Mouse (Mus musculus) fibroblast of lung, adult 2 months (primary cell): ENCODE data around the gene Tacstd2.
"Not testable (repeated sequence)": the region's sequence is repeated elsewhere in the genome, so short reads cannot be mapped to it uniquely, and the experiment has no call there.

ENCODE experiments used
- DNase-seq: peaks from one replicate; pipeline ENCODE4 v3.0.0-alpha.2; 2011; ENCODE audit warnings: low read depth

Tacstd2 gene

GRCm38 (mm10) chr6:67535777-67536054, at the start of gene Tacstd2:
Gene Tacstd2, minus strand, starts transcription at chr6:67535796.
- DNase-seq = no peak

DNA sequence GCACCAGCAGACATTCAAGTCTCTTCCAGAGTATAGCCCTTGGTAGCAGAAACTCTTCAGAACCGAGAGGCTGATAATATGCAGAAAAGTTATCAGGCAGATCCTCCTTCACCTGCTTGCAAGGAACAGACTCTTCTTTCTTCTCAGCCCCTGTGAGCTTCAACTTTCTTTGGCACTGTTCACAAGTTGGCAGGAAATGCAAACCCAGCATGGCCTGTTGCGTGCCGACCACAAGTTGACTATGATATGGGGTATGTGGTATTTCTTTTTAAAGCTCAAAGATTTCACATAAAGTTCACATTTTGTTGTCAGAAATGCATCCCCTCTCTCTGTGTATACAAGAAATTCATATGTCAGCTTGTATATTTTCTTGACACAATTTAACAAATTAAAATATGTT, 30.7 kb upstream of the Tacstd2 start:
- no peak for DNase-seq

- no peak for DNase-seq
These were observed 19.8 kb upstream of the Tacstd2 start for GRCm38 (mm10) chr6:67555376-67555775.

GRCm38 (mm10) chr6:67549550-67549949, 14.0 kb upstream of the Tacstd2 start:
- no peak for DNase-seq

- DNase-seq = no peak
These were observed 405 bp downstream of the Tacstd2 start for GRCm38 (mm10) chr6:67535005-67535776.

DNA sequence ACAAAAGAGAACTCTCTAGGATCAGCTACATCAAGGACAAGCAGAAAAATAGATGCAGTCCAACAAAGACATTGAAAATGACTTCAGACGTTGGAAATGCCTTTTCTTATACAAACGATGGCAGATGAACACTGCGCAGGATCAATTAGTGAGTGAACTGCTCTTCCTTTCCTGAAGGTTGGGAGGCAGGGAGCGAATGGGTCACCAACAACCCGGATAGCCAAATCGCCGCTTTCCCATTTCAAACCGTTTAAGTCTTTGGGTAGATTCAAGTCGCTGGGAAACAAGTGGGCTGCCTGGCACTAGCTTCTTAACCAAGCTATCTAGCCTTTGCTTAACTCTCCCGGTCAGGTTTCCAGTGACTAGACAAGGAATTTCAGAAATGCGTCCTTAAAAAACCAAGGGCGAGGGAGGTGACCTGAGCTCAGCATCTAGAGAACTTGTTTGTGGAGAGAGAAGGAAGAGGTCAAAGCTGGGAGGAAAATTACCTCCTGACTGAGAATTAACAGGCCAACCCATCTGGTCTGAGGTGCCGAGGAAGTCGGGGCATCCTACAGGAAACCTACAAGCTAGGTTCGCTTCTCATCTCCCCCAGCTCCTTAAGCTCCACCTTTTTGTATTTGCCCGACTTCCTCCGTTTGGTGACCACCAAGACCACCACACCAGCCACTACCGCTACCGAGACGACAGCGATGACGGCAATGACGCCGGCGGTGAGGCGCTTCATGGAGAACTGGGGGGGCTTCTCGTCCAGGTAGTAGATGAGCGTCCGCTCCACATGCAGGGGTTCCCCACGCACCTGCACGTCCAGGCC, 1.2 kb downstream of the Tacstd2 start:
- DNase-seq = no peak

DNA sequence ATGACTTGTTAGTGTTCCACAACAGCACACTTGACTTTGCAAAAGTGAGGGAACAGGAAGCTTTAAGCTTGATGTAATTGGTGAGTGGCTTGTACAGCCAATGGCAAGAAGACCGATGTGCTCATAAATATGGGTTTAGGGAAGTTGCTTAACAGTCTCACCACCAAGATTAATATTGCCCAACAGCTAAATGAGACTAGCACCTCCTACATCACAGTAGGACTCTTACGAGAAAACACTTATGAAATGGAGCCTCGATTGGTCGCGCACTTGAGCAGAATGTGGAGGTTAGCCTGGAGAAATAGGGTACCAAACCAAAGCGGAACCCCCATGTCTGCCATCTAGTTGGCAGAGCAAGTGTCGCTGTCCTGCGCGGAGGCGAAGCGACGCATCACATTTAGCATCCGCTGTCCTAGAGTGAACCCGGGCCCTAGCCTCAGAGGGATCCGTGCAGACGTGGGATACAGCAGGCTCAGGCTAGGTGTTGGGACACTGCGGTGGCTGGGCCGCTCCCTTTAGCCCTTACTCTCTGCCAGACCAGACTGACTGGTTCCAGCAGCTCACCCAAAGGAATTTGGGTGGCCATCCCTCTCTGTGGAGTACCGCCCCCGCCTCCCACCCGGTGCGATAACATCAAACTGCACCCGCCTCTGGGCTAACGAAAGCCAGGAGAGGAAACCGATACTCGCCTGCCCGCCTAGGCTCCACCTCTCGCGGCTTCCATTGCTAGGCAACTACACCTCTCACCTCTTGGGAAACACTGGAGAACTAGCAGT, 2.7 kb downstream of the Tacstd2 start:
- DNase-seq = no peak

DNA sequence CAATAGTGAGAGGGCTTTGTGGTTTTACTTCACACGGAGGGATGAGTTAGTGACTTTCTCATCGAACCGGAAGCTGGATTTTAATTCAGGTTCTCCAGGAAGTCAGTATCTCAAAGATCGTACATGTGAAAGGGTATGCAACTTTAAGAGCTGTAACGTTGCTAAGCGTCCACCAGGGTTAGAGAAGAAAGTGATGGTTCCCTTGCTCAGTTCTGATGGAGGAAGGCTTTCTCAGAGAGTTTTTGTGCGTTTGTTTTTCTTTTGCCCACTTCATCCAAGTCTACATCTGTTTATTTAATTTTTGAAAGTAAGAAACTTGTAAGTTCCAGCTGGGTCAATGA, 3.8 kb downstream of the Tacstd2 start:
- DNase-seq = no peak

- DNase-seq = no peak
These were observed 4.4 kb downstream of the Tacstd2 start for GRCm38 (mm10) chr6:67530992-67531821.

DNA sequence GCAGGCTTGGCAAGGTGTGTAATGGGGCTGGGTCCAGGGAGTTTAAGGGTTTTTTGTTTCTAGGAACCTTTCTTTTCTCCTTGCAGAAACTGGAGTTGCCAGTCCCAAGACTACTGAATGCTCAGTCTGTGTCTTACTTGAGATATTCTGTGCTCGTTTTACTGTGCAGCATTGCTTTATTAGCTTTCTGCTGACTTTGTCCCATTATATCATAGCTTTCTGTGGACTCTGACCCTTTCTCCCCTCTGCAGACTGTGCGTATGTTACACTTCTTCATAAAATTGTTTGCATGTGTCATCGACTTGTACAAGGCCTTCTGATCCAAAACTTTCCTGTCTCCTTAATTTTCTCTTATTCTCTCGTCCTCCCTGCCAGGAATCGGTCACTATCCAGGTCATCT, 9.2 kb downstream of the Tacstd2 start:
- DNase-seq = no peak

GRCm38 (mm10) chr6:67510752-67511151, 24.8 kb downstream of the Tacstd2 start:
- no peak for DNase-seq

DNA sequence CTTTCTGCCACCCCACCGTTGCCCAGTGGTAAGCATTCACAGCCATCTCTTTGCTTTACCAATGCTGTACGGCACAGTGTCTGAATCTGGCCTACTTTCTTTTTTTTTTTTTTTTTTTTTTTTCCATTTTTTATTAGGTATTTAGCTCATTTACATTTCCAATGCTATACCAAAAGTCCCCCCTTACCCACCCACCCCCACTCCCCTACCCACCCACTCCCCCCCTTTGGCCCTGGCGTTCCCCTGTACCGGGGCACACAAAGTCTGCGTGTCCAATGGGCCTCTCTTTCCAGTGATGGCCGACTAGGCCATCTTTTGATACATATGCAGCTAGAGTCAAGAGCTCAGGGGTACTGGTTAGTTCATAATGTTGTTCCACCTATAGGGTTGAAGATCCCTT, 33.7 kb downstream of the Tacstd2 start:
- not testable (repeated sequence) for DNase-seq

- no peak for DNase-seq
These were observed 43.8 kb downstream of the Tacstd2 start, which contains the start of gene Il23r for GRCm38 (mm10) chr6:67491755-67492154. Gene Il23r, minus strand, starts transcription at chr6:67491855.
